Mouse (Mus musculus): Measurements from ENCODE around the gene Pknox2.

DNA sequence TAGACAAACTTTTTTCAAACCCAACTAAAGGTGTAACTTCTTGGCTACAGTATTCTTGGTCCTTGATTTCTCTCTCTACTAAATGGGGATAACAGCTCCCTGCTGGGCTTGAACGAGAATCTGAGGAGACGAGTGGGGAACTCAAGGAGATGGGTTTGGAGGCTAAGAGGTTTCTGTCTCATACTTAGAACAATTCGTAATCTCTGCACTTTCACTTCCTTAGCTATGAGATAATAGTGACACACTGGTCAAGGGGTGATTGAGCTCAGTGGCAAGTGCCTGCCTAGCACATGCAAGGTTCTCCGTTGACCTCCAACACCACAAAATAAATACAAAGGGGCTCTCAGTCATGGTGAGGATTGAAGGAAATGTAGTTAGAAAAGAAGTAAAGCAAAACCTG, 215.6 kb downstream of the Pknox2 start:
- no peak for TF ChIP-seq CTCF (conservative IDR thresholded peaks at IDR 0.05; ENCODE audit: low read length)
- TF ChIP-seq NANOG (IDR thresholded peaks at IDR 0.05; ENCODE audit: borderline replicate concordance, low read length): no peak
- no peak for TF ChIP-seq POU5F1 (IDR thresholded peaks at IDR 0.05; ENCODE audit: borderline replicate concordance, low read length)

All from E14TG2a.4 (cell line).